Mouse (Mus musculus): ENCODE measurements around the gene Aplp2. TPM values are rescaled to one million over a fixed set of nuclear protein-coding genes. Genes with fewer than 3 reads are reported as not detected.

Aplp2 gene
- polyA plus RNA-seq, 1 experiment from 2014 or later = 204 TPM

- no peak for ATAC-seq
- Histone ChIP-seq H3K36me3 (ENCODE audit: control insufficient read depth, insufficient read depth, low read length) (no peaks in the 10 kb centered on the region), H3K27ac (ENCODE audit: low read length) (no peak overlapping the region), H3K4me3 (ENCODE audit: low read length) (no peak overlapping the region), H3K4me2 (ENCODE audit: low read depth, low read length) (no peak overlapping the region), H3K9me3 (ENCODE audit: control insufficient read depth, low read length) (no peaks in the 10 kb centered on the region), H3K9ac (ENCODE audit: low read depth, low read length) (no peak overlapping the region), H3K4me1 (ENCODE audit: control insufficient read depth, insufficient read depth, low read length) (peaks cover 19% of the 10 kb centered on the region), H3K27me3 (replicated peaks; ENCODE audit: control insufficient read depth, insufficient read depth, low read length) (no peaks in the 10 kb centered on the region)
Measured at GRCm38 (mm10) chr9:31115586-31115985, 96.0 kb downstream of the Aplp2 start.

- 89% methylated on average over 8 of the region's 8 CpGs for WGBS
- H3K9ac ChIP-seq (ENCODE audit: low read depth, low read length) = no peak overlapping the region
- no peak overlapping the region for H3K27ac ChIP-seq (ENCODE audit: low read length)
- H3K4me1 ChIP-seq (ENCODE audit: control insufficient read depth, insufficient read depth, low read length) = no peaks in the 10 kb centered on the region
- H3K36me3 ChIP-seq (ENCODE audit: control insufficient read depth, insufficient read depth, low read length) = no peaks in the 10 kb centered on the region
- no peak overlapping the region for H3K4me2 ChIP-seq (ENCODE audit: low read depth, low read length)
- H3K4me3 ChIP-seq (ENCODE audit: low read length) = no peak overlapping the region
- H3K27me3 ChIP-seq (replicated peaks; ENCODE audit: control insufficient read depth, insufficient read depth, low read length) = no peaks in the 10 kb centered on the region
- H3K9me3 ChIP-seq (ENCODE audit: control insufficient read depth, low read length) = no peaks in the 10 kb centered on the region
- ATAC-seq = no peak
Measured at GRCm38 (mm10) chr9:31108464-31108863, 103.2 kb downstream of the Aplp2 start.

Other genes starting within 250 kb of the Aplp2 start
- gene Zbtb44, start 181.2 kb downstream of the Aplp2 start, polyA plus RNA-seq (2015; fragmentation: Nextera tagmentation; extraction: Ambion mirVana) = 5.6 and 6.2 TPM in 2 replicates
- 91.4 and 96.6 TPM in 2 replicates for gene St14, start 80.0 kb downstream of the Aplp2 start, polyA plus RNA-seq (2015; fragmentation: Nextera tagmentation; extraction: Ambion mirVana)
- gene Prdm10, start 68.7 kb upstream of the Aplp2 start, polyA plus RNA-seq (2015; fragmentation: Nextera tagmentation; extraction: Ambion mirVana) = 3.5 and 4.2 TPM in 2 replicates
- 13.2 and 15.8 TPM in 2 replicates for gene Nfrkb, start 174.4 kb upstream of the Aplp2 start, polyA plus RNA-seq (2015; fragmentation: Nextera tagmentation; extraction: Ambion mirVana)

Measured in intestine, embryonic 16.5 days (tissue).